Mouse (Mus musculus) forebrain, embryonic 10.5 days (tissue): ENCODE data around the gene Jph2. TPM values are rescaled to one million over a fixed set of nuclear protein-coding genes. Genes with fewer than 3 reads are reported as not detected.

Experiments used
- DNase-seq: peaks from one replicate; pipeline ENCODE4 v3.0.0-alpha.2; 2017; ENCODE audit warnings: low spot score; ENCODE audit errors: extremely low spot score
- H3K27ac ChIP-seq: fragments of 300-500 bp; sonication (generic); 2 replicates; pipeline ENCODE4 v1.5.1; 2016; ENCODE audit warnings: mild to moderate bottlenecking
- H3K27me3 ChIP-seq: fragments of 300-500 bp; sonication (generic); 2 replicates; pipeline ENCODE4 v1.6.1; 2016; ENCODE audit warnings: mild to moderate bottlenecking; ENCODE audit not compliant: poor library complexity, severe bottlenecking
- H3K36me3 ChIP-seq: fragments of 300-500 bp; sonication (generic); replicated peaks from 2 replicates; pipeline ENCODE4 v1.6.1; 2016; ENCODE audit warnings: mild to moderate bottlenecking, moderate library complexity
- H3K4me1 ChIP-seq: fragments of 300-500 bp; sonication (generic); 2 replicates; pipeline ENCODE4 v1.6.1; 2016
- H3K4me3 ChIP-seq: fragments of 300-500 bp; sonication (generic); 2 replicates; pipeline ENCODE4 v1.5.1; 2016; ENCODE audit warnings: mild to moderate bottlenecking, moderate library complexity
- H3K9me3 ChIP-seq: fragments of 300-500 bp; sonication (generic); 2 replicates; pipeline ENCODE4 v1.6.1; 2016; ENCODE audit warnings: mild to moderate bottlenecking, moderate library complexity
- WGBS: fragments of 180-500 bp; shearing (Covaris S2); methylation state at CpG from one replicate; pipeline ENCODE4 v1.1.7; 2016; 5-methylcytosine and 5-hydroxymethylcytosine counted together
- polyA plus RNA-seq: library from polyadenylated mRNA; unstranded; fragments of >200 nt; fragmentation: Nextera tagmentation; extraction: Ambion mirVana; gene quantifications from 2 replicates; pipeline ENCODE4 v1.2.1, GENCODE M21; 2016

Gene Jph2
- polyA plus RNA-seq, 1 experiment from 2014 or later, result 0.47 TPM

DNA sequence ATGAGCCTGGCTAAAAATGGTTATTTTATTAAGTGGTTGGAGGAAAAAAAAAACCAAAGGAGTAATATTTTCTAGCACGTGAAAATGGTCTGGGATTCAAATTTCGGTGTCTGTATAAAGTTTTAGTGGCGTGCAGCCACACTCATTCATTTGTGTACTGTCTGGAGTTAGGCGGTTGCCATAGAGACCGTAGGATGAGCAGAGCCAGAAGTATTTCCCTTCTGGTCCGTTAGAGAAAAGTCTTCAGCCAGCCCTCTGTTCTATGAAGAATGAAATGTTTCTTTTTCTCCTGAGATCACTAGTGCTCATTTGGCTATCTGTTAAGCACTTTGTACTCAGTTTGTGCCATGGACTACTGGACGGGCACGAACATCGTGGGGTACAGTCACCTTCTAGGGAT is 48.4 kb downstream of the Jph2 start:
- Histone ChIP-seq H3K27ac (no peak overlapping the region), H3K36me3 (no peaks in the 10 kb centered on the region), H3K9me3 (no peaks in the 10 kb centered on the region), H3K4me3 (no peak overlapping the region), H3K27me3 (no peaks in the 10 kb centered on the region), H3K4me1 (peaks cover 11% of the 10 kb centered on the region)
- no peak for DNase-seq
- WGBS, result 82% methylated on average over 9 of the region's 9 CpGs

DNA sequence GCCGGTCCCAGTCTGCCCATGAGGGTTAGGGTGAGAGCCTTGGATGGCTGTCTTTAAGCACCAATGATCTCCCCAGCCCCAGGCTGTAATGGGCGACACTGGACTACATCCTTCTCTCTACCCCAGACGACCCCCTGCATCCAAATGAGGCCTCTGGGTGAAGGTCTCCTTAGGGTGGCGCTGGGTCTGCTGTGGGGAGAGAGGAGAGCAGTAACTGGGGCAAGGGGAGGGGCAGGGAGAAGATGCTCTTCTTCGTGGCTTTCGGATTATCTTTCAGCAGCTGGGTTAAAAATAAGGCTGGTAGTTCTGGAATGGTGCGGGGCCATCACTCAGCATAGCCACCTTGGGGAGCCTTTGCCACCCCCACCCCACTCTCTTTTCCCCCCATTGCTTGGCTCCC is 49.1 kb downstream of the Jph2 start:
- no peak overlapping the region for H3K27ac ChIP-seq
- H3K9me3 ChIP-seq, result no peaks in the 10 kb centered on the region
- no peak for DNase-seq
- H3K4me3 ChIP-seq, result no peak overlapping the region
- WGBS, result 82% methylated on average over 7 of the region's 7 CpGs
- no peaks in the 10 kb centered on the region for H3K36me3 ChIP-seq
- H3K27me3 ChIP-seq, result no peaks in the 10 kb centered on the region
- H3K4me1 ChIP-seq, result peaks cover 7% of the 10 kb centered on the region

DNA sequence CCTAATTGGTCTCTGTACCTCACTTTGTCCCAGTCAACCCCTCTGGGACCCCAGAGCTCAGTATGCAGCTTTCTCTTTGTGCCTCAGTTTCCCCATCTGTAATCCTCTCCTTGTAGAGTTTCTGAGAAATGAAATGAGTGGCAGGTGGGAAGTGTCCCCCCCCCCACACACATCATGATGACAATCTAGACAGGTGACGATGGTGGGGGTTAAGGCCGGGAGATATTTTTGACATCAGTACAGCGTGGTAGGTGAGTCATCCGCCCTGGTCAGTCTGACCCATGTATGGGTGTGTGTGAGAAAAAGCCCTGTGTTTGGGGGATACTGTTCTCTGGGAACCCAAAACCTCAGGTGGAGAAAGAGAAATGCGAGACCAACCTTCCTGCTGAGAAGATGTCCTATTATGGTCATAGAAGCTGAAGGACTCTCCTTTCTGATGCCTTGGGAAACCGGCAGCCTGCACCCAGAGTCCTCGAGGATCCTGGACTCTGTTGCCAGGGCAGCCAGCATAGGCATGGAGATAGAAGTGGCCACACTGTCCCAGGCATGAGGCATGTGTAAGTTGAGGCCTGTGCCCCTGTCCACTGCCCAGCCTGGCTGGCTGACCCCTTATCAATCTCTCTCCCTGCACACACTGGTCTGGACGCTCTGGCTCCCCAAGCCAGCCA is 50.1 kb downstream of the Jph2 start:
- WGBS, result 87% methylated on average over 8 of the region's 8 CpGs
- no peak for DNase-seq
- no peak overlapping the region for H3K4me3 ChIP-seq
- H3K4me1 ChIP-seq, result 0 out of 2 replicates have a peak, but pooled peaks cover 4% of the 10 kb centered on the region
- no peaks in the 10 kb centered on the region for H3K9me3 ChIP-seq
- no peak overlapping the region for H3K27ac ChIP-seq
- H3K36me3 ChIP-seq, result no peaks in the 10 kb centered on the region
- H3K27me3 ChIP-seq, result no peaks in the 10 kb centered on the region

DNA sequence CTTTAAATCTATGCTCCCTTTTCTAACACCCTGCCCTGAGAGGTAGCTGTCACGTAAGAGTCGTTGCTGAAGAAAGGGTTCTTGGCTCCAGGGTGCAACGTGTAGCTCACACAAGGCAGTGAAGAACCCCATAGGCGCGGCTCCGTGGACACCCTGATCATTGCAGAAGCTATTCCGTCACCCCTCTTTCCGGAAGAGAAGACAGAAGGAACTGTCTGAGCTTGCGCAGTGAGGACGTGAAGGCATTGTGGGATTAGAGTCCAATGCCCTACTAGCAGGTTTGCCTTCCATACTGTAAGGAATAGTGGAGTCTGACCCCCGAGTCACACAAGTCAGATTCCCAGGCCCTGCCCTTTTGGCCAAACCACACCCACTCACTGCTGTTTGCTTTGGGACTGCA is 51.3 kb downstream of the Jph2 start:
- Histone ChIP-seq H3K4me3 (no peak overlapping the region), H3K9me3 (no peaks in the 10 kb centered on the region), H3K27me3 (peaks cover 1% of the 10 kb centered on the region), H3K27ac (no peak overlapping the region), H3K4me1 (0 out of 2 replicates have a peak, but pooled peaks cover 4% of the 10 kb centered on the region), H3K36me3 (no peaks in the 10 kb centered on the region)
- WGBS, result 85% methylated on average over 11 of the region's 11 CpGs
- DNase-seq, result no peak

DNA sequence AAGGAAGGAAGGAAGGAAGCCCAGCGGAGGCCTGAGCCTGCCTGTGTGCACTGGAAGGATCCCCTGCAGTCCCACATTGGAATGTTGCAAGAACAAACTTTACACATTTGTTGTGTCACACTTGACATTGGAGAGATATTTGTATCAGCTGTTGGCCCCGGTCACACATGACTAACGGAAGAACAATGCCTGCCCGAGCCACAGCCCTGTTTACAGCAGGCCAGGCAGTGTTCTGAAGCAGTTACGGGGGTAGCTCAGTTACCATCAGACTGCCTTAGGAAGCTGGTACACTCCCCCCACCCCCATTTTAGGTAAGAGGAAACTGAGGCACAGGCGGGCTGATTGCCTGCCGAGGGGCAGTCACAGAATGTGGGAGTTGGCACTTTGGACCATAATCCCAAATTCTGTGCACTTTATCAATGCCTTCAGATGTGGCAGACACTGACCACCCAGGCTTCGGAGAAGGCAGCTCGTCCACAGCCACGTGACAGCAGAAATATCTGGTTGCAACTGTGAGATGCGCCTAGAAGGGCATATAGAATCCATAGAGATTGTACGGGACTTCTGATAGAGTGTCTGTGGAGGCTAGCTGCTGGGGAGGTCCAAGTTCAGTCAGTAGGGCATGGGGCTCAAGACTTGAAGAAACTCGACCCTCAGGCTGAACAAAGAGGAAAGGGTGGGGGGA is 52.7 kb downstream of the Jph2 start:
- Histone ChIP-seq H3K9me3 (no peaks in the 10 kb centered on the region), H3K36me3 (no peaks in the 10 kb centered on the region), H3K4me3 (no peak overlapping the region), H3K27me3 (peaks cover 15% of the 10 kb centered on the region), H3K4me1 (0 out of 2 replicates have a peak, but pooled peaks cover 4% of the 10 kb centered on the region), H3K27ac (no peak overlapping the region)
- no peak for DNase-seq
- 87% methylated on average over 13 of the region's 13 CpGs for WGBS

DNA sequence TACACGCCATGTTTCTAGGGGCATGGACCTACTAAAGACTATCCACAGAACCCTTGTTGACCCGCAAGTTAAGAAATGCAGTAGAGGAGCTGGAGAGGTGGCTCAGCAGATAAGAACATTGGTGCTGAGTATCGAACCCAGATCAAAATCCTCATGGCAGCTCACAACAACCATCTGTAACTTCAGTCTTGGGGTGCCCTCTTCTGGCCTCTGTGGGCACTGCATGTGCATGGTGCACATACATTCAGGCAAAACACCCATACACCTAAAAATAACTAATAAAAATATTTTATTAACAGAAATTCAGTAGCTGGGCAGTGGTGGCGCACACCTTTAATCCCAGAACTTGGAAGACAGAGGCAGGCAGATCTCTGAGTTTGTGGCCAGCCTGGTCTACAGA is 54.1 kb downstream of the Jph2 start:
- 83% methylated on average over 4 of the region's 4 CpGs for WGBS
- peaks cover 30% of the 10 kb centered on the region for H3K27me3 ChIP-seq
- H3K36me3 ChIP-seq, result no peaks in the 10 kb centered on the region
- no peaks in the 10 kb centered on the region for H3K9me3 ChIP-seq
- peak; percentile 45 for DNase-seq
- peaks cover 9% of the 10 kb centered on the region for H3K4me1 ChIP-seq
- H3K4me3 ChIP-seq, result no peak overlapping the region
- H3K27ac ChIP-seq, result no peak overlapping the region

DNA sequence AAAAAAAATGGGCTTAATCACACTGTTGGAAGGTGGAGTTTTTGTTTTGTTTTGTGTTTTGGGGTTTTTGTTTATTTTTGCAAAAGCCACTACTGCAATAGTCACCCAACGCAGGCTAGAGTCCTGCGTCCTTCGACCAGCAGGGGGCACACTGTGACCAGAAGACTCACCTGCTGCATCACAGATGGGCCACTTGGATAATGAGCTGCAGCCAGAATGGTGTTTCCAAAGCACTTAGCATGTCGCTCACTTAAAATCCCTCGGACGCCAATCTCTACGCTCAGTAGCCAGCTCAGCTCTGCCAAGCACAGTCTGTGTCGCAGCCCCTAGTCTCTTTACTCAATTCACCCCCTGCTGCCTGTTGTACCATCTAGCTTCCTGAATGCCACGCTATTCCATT is 57.5 kb downstream of the Jph2 start:
- Histone ChIP-seq H3K36me3 (no peaks in the 10 kb centered on the region), H3K9me3 (no peaks in the 10 kb centered on the region), H3K4me1 (peaks cover 9% of the 10 kb centered on the region), H3K27ac (no peak overlapping the region), H3K27me3 (peaks cover 50% of the 10 kb centered on the region), H3K4me3 (no peak overlapping the region)
- WGBS, result 30% methylated on average over 9 of the region's 9 CpGs
- peak; percentile 70 for DNase-seq

DNA sequence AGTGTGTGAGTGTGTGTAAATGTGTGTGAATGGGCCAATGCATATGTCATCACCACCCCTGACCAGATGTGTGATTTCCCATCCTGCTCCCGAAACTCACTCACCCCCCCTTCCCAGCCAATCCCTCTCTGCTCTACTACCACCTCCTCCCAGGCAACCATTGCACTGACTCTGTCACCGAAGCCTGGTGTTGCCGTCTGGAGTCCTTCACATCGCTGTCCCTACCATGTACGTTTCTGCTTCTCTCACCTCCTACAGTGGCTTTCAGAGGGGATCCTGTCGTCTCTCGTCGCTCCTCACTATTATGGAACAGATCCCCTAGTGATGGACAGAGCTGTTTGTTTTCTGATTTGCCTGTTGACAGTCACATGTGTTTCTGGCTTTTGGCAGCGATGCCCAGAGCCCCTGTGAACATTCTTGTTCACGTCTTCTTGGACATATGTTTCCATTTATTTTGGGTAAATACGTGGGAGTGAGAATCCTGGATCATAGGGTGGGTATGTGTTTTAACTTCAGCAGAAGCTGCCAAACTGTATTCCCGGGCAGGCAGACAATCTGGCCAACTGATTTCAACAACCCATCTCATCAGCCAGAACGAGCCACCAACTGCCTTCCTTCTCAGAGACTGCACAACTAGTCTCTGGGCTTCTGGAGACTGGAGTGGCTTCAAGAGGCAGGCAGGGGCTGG is 65.3 kb downstream of the Jph2 start:
- no peak overlapping the region for H3K27ac ChIP-seq
- DNase-seq, result no peak
- 78% methylated on average over 13 of the region's 13 CpGs for WGBS
- peaks cover 8% of the 10 kb centered on the region for H3K27me3 ChIP-seq
- H3K36me3 ChIP-seq, result no peaks in the 10 kb centered on the region
- no peaks in the 10 kb centered on the region for H3K4me1 ChIP-seq
- H3K9me3 ChIP-seq, result no peaks in the 10 kb centered on the region
- no peak overlapping the region for H3K4me3 ChIP-seq

DNA sequence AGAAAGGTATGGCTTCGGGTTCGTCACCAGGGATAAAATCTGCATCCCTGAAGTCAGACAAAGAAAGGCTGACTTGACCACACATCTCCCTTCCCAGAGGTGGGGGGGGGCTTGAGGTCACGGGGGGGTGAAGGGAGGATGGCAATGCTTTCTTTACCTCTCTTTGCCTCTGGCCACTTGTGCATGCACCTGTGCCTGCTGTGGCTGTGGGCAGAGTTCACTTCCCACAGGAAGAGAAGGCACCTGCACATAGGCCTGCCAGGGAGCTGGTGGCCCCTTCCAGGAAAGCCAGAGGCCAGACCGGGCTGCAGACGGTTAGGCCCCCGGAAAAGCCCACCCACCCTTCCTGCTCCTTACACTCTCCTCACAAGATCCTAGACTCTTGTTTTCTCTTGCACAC is 66.4 kb downstream of the Jph2 start:
- 88% methylated on average over 6 of the region's 6 CpGs for WGBS
- Histone ChIP-seq H3K9me3 (no peaks in the 10 kb centered on the region), H3K36me3 (peaks cover 7% of the 10 kb centered on the region; the same call in 1 of the 2 replicates), H3K27ac (no peak overlapping the region), H3K4me1 (no peaks in the 10 kb centered on the region), H3K4me3 (no peak overlapping the region), H3K27me3 (no peaks in the 10 kb centered on the region; the same call in none of the 2 replicates)
- no peak for DNase-seq

DNA sequence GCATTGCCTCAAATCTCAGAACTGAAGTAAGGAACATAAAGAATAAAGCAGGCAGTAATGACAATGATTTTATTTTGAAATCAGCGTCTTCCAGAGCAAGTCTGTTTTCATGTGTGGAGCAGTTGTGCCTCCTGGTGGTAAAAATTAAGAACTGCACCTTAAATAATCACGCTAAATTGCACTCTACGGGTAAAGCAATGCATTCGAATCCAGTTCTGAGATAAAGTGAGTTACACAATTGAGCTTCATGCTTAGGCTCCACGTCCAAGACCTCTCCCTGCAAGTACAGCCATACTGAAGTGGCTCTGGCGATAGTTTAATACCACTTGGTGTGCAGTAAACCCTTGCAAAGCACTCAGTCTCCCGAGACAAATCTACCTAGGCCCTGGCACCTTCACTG is 67.1 kb downstream of the Jph2 start:
- H3K4me3 ChIP-seq, result no peak overlapping the region
- no peaks in the 10 kb centered on the region; the same call in none of the 2 replicates for H3K27me3 ChIP-seq
- peak; percentile 21 for DNase-seq
- no peak overlapping the region for H3K27ac ChIP-seq
- no peaks in the 10 kb centered on the region for H3K9me3 ChIP-seq
- no peaks in the 10 kb centered on the region for H3K4me1 ChIP-seq
- WGBS, result 32% methylated on average over 7 of the region's 7 CpGs
- H3K36me3 ChIP-seq, result peaks cover 11% of the 10 kb centered on the region; the same call in 1 of the 2 replicates

DNA sequence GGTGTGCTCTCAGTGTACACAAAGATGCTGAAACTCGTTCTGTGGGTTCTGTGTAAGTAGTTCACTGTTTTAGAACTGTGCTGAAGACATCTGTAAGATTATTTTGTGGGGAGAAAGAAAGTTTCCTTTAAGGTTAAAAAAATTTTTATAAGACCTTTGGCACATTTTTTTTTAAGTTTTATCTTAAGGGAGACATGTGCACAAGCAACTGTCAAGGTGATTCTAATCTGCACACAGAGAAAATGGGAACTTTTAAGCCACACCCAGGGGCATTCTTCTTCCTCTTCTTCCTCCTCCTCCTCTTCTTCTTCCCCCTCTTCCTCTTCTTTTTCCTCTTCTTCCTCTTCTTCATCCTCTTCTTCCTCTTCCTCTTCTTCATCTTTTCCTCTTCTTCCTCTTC is 74.6 kb downstream of the Jph2 start:
- WGBS, result 56% methylated on average over 1 of the region's 1 CpGs
- peaks cover 4% of the 10 kb centered on the region; the same call in 1 of the 2 replicates for H3K4me1 ChIP-seq
- DNase-seq, result no peak
- no peaks in the 10 kb centered on the region for H3K27me3 ChIP-seq
- H3K36me3 ChIP-seq, result peaks cover 73% of the 10 kb centered on the region
- H3K27ac ChIP-seq, result no peak overlapping the region
- H3K4me3 ChIP-seq, result no peak overlapping the region
- H3K9me3 ChIP-seq, result no peaks in the 10 kb centered on the region

DNA sequence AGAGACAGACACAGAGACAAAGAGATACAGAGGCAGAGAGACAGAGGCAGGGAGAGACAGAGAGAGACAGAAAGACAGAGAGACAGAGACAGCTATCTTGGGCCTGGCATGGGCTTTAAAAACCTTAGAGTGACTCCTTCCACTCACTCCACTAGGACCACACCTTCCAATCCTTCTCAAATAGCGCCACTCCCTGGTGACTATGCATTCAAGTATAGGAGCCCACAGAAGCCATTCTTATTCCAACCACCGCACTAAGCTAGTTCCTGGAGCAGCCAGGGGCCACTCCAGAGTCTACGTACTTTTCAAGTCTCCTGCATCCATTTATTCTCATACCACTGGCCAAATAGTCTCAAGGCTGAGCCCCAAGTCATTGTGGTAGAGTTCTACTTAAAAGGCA is 79.0 kb downstream of the Jph2 start:
- no peak overlapping the region for H3K4me3 ChIP-seq
- H3K4me1 ChIP-seq, result peaks cover 4% of the 10 kb centered on the region; the same call in 1 of the 2 replicates
- no peak for DNase-seq
- peaks cover 89% of the 10 kb centered on the region for H3K36me3 ChIP-seq
- no peaks in the 10 kb centered on the region for H3K9me3 ChIP-seq
- no peak overlapping the region for H3K27ac ChIP-seq
- H3K27me3 ChIP-seq, result no peaks in the 10 kb centered on the region
- WGBS, result 88% methylated on average over 3 of the region's 3 CpGs

DNA sequence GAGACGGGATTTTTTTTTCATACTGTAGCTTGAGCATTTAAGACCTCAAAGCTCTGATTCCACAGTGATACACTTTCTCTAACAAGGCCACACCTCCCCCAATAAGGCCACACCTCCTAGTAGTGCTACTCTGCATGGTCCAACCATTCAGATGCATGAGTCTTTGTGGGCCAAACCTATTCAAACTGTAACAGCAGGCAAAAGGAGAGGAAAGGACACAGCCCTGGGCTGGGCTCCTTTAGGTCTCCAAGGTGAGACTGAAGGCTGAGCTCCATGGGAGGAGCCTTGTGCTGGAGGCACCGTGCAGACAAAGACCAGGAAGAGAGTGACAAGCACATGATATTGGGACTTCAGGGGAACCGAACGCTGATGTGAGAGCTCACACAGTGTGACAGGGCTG is 80.5 kb downstream of the Jph2 start:
- Histone ChIP-seq H3K4me1 (no peaks in the 10 kb centered on the region), H3K9me3 (no peaks in the 10 kb centered on the region), H3K27ac (no peak overlapping the region), H3K36me3 (peaks cover 79% of the 10 kb centered on the region), H3K4me3 (no peak overlapping the region), H3K27me3 (no peaks in the 10 kb centered on the region)
- DNase-seq, result no peak
- 84% methylated on average over 4 of the region's 4 CpGs for WGBS
